Mouse (Mus musculus) embryonic facial prominence, embryonic 14.5 days (tissue): ENCODE data around the gene Baiap2. TPM values are rescaled to one million over a fixed set of nuclear protein-coding genes. Genes with fewer than 3 reads are reported as not detected.

Experiments used
- ATAC-seq: fragments of 200-750 bp; cut with Nextera tagmentation; 2 replicates; pipeline ENCODE4 v1.8.0; 2017; ENCODE audit warnings: low read depth, moderate number of reproducible peaks, moderate TSS enrichment
- DNase-seq: peaks from one replicate; pipeline ENCODE4 v3.0.0-alpha.2; 2015; ENCODE audit warnings: low spot score
- H3K27ac ChIP-seq: fragments of 300-500 bp; sonication (generic); replicated peaks from 2 replicates; pipeline ENCODE4 v1.5.1; 2014; ENCODE audit warnings: low read depth, mild to moderate bottlenecking, low read length, moderate library complexity
- H3K27me3 ChIP-seq: fragments of 300-500 bp; sonication (generic); replicated peaks from 2 replicates; pipeline ENCODE4 v1.6.1; 2014; ENCODE audit warnings: low read length; ENCODE audit not compliant: control insufficient read depth, insufficient read depth
- H3K36me3 ChIP-seq: fragments of 300-500 bp; sonication (generic); 2 replicates; pipeline ENCODE4 v1.6.1; 2014; ENCODE audit warnings: low read length, mixed read lengths; ENCODE audit not compliant: control insufficient read depth, insufficient read depth
- H3K4me1 ChIP-seq: fragments of 300-500 bp; sonication (generic); 2 replicates; pipeline ENCODE4 v1.6.1; 2014; ENCODE audit warnings: antibody characterized with exemption, low read length; ENCODE audit not compliant: control insufficient read depth, insufficient read depth
- H3K4me2 ChIP-seq: fragments of 300-500 bp; sonication (generic); 2 replicates; pipeline ENCODE4 v1.6.1; 2014; ENCODE audit warnings: low read depth, mild to moderate bottlenecking, low read length, moderate library complexity, mixed read lengths
- H3K4me3 ChIP-seq: fragments of 300-500 bp; sonication (generic); 2 replicates; pipeline ENCODE4 v1.5.1; 2014; ENCODE audit warnings: low read depth, mild to moderate bottlenecking, low read length
- H3K9ac ChIP-seq: fragments of 300-500 bp; sonication (generic); 2 replicates; pipeline ENCODE4 v1.6.1; 2014; ENCODE audit warnings: low read depth, mild to moderate bottlenecking, low read length, moderate library complexity, mixed read lengths
- H3K9me3 ChIP-seq: fragments of 300-500 bp; sonication (generic); 2 replicates; pipeline ENCODE4 v1.6.1; 2016; ENCODE audit warnings: low read length; ENCODE audit not compliant: control insufficient read depth
- WGBS: fragments of 180-500 bp; shearing (Covaris S2); extraction: QIAGEN DNeasy Blood & Tissue Kit; methylation state at CpG from one replicate; pipeline ENCODE4 v1.1.7; 2014; 5-methylcytosine and 5-hydroxymethylcytosine counted together
- polyA plus RNA-seq: library from polyadenylated mRNA; unstranded; fragments of >200 nt; fragmentation: Nextera tagmentation; extraction: Ambion mirVana; gene quantifications from 2 replicates; pipeline ENCODE4 v1.2.1, GENCODE M21; 2014

Baiap2 gene
- polyA plus RNA-seq, 1 experiment from 2014 or later: 26.5 TPM

GRCm38 (mm10) chr11:119936456-119936855 is 6.1 kb upstream of the Baiap2 start:
- WGBS: 44% methylated on average over 2 of the region's 2 CpGs
- DNase-seq (no peak), ATAC-seq (no peak)
- no peak overlapping the region for H3K9ac ChIP-seq
- H3K9me3 ChIP-seq: no peaks in the 10 kb centered on the region
- H3K4me2 ChIP-seq: peak overlapping the region; percentile 25; the same call in 1 of the 2 replicates
- no peaks in the 10 kb centered on the region for H3K36me3 ChIP-seq
- no peak overlapping the region for H3K4me3 ChIP-seq
- H3K4me1 ChIP-seq: peaks cover 45% of the 10 kb centered on the region
- H3K27me3 ChIP-seq: no peaks in the 10 kb centered on the region
- H3K27ac ChIP-seq: peak overlapping the region; percentile 71

- H3K27me3 ChIP-seq: no peaks in the 10 kb centered on the region
- H3K4me1 ChIP-seq: peaks cover 49% of the 10 kb centered on the region
- H3K27ac ChIP-seq: peak overlapping the region; percentile 71
- no peak overlapping the region for H3K4me3 ChIP-seq
- peak; percentile 83 for DNase-seq
- no peaks in the 10 kb centered on the region for H3K36me3 ChIP-seq
- no peaks in the 10 kb centered on the region for H3K9me3 ChIP-seq
- 29% methylated on average over 12 of the region's 12 CpGs for WGBS
- 0 out of 2 replicates have a peak overlapping the region, but pooled peaks have one; percentile 7 for H3K9ac ChIP-seq
- ATAC-seq: peak; percentile 71
- H3K4me2 ChIP-seq: peak overlapping the region; percentile 25
These were observed 5.3 kb upstream of the Baiap2 start for GRCm38 (mm10) chr11:119937216-119937615.

GRCm38 (mm10) chr11:119937772-119938502 is 4.6 kb upstream of the Baiap2 start:
- ATAC-seq (no peak), DNase-seq (no peak)
- Histone ChIP-seq H3K4me1 (peaks cover 46% of the 10 kb centered on the region), H3K36me3 (no peaks in the 10 kb centered on the region), H3K9ac (0 out of 2 replicates have a peak overlapping the region, but pooled peaks have one; percentile 7), H3K27me3 (no peaks in the 10 kb centered on the region), H3K4me3 (no peak overlapping the region), H3K27ac (peak overlapping the region; percentile 63), H3K9me3 (no peaks in the 10 kb centered on the region), H3K4me2 (peak overlapping the region; percentile 25)
- WGBS: 52% methylated on average over 19 of the region's 19 CpGs

GRCm38 (mm10) chr11:119939073-119939710 is 3.4 kb upstream of the Baiap2 start:
- no peaks in the 10 kb centered on the region for H3K27me3 ChIP-seq
- DNase-seq (no peak), ATAC-seq (no peak)
- no peak overlapping the region for H3K27ac ChIP-seq
- 0 out of 2 replicates have a peak overlapping the region, but pooled peaks have one; percentile 15 for H3K9ac ChIP-seq
- H3K36me3 ChIP-seq: no peaks in the 10 kb centered on the region
- no peaks in the 10 kb centered on the region for H3K9me3 ChIP-seq
- WGBS: 52% methylated on average over 8 of the region's 8 CpGs
- peaks cover 46% of the 10 kb centered on the region for H3K4me1 ChIP-seq
- H3K4me2 ChIP-seq: no peak overlapping the region
- no peak overlapping the region for H3K4me3 ChIP-seq

GRCm38 (mm10) chr11:119939711-119940106 is 2.9 kb upstream of the Baiap2 start:
- 48% methylated on average over 4 of the region's 4 CpGs for WGBS
- Histone ChIP-seq H3K4me3 (no peak overlapping the region), H3K36me3 (no peaks in the 10 kb centered on the region), H3K27me3 (no peaks in the 10 kb centered on the region), H3K4me1 (peaks cover 51% of the 10 kb centered on the region), H3K4me2 (no peak overlapping the region), H3K27ac (no peak overlapping the region), H3K9me3 (no peaks in the 10 kb centered on the region), H3K9ac (peak overlapping the region; percentile 15; the same call in 1 of the 2 replicates)
- ATAC-seq (no peak), DNase-seq (no peak)

GRCm38 (mm10) chr11:119940142-119940541 is 2.4 kb upstream of the Baiap2 start:
- no peaks in the 10 kb centered on the region for H3K36me3 ChIP-seq
- no peaks in the 10 kb centered on the region for H3K27me3 ChIP-seq
- no peak overlapping the region for H3K4me3 ChIP-seq
- peaks cover 55% of the 10 kb centered on the region for H3K4me1 ChIP-seq
- H3K27ac ChIP-seq: no peak overlapping the region
- no peaks in the 10 kb centered on the region for H3K9me3 ChIP-seq
- 0 out of 2 replicates have a peak overlapping the region, but pooled peaks have one; percentile 15 for H3K9ac ChIP-seq
- DNase-seq (no peak), ATAC-seq (no peak)
- H3K4me2 ChIP-seq: no peak overlapping the region
- 43% methylated on average over 11 of the region's 11 CpGs for WGBS

- ATAC-seq: no peak
- 0 out of 2 replicates have a peak overlapping the region, but pooled peaks have one; percentile 81 for H3K27ac ChIP-seq
- no peak for DNase-seq
These were observed 769 bp upstream of the Baiap2 start for GRCm38 (mm10) chr11:119941794-119942193.

GRCm38 (mm10) chr11:119942201-119942726 is 299 bp upstream of the Baiap2 start:
- under 1% methylated on average over 30 of the region's 43 CpGs for WGBS
- peak overlapping the region; percentile 70 for H3K4me3 ChIP-seq

More at GRCm38 (mm10) chr11:119941794-119942193, 769 bp upstream of the Baiap2 start:
- Histone ChIP-seq H3K36me3 (no peaks in the 10 kb centered on the region), H3K27me3 (no peaks in the 10 kb centered on the region), H3K9me3 (no peaks in the 10 kb centered on the region), H3K4me2 (peak overlapping the region; percentile 78), H3K4me3 (peak overlapping the region; percentile 70), H3K4me1 (peaks cover 52% of the 10 kb centered on the region), H3K9ac (peak overlapping the region; percentile 71)
- 4% methylated on average over 8 of the region's 8 CpGs for WGBS

More at GRCm38 (mm10) chr11:119942201-119942726, 299 bp upstream of the Baiap2 start:
- Histone ChIP-seq H3K4me1 (peaks cover 49% of the 10 kb centered on the region), H3K36me3 (no peaks in the 10 kb centered on the region), H3K9ac (peak overlapping the region; percentile 71), H3K4me2 (peak overlapping the region; percentile 78), H3K27ac (peak overlapping the region; percentile 81), H3K9me3 (no peaks in the 10 kb centered on the region), H3K27me3 (no peaks in the 10 kb centered on the region)
- DNase-seq (no peak), ATAC-seq (peak; percentile 57)
